Mouse (Mus musculus): ENCODE results near the gene Pdzd3. TPM values are rescaled to one million over a fixed set of nuclear protein-coding genes. Genes with fewer than 3 reads are reported as not detected.
"Not testable (repeated sequence)": the region's sequence is repeated elsewhere in the genome, so short reads cannot be mapped to it uniquely, and the experiment has no call there.

The Pdzd3 gene
- total RNA-seq (2021) = under 1 TPM; 0.40 to 0.72 TPM

DNA sequence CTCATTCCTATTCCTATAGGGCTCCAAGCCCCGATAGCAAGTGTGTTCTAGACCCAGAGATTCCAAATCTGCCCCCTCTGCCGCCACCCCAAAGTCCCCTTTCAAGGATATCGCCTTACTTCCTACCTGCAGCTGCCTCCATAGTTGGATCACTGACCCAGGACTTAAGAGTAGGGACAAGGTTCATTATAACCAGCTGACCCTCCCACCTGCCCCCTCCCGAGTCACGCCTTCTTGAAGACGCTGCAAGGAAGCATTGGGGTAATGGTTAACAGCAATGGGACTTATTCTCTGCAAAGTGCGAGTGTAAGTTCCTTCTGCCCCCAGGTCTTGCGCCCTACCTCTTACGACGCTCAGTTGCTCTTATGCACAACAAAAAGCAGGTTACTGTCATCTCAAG lies at the start of gene Pdzd3:
TSS of gene Pdzd3 (minus strand) at position 158 of the 400 bp plus-strand sequence.
- DNase-seq = no peak
- intact Hi-C loops (cut with DNase I) = no loop called here

DNA sequence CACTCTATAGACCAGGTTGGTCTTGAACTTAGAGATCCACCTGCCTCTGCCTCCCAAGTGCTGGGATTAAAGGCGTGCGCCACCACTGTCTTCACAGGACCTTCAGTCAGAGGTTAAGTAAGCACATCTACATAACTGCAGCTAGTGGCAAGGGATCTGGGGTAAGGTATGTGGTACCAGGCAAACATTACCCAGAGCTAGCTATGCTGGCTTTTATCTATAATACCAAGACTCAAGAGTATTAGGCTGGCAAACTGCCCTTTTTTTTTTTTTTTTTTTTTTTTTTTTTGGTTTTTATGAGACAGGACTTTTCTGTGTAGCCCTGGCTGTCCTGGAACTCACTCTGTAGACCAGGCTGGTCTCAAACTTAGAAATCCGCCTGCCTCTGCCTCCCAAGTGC lies 48.7 kb upstream of the Pdzd3 start:
- intact Hi-C loops (cut with DNase I) = not testable (repeated sequence)

GRCm38 (mm10) chr9:44292490-44292889 lies 41.2 kb upstream of the Pdzd3 start:
- DNase-seq = peak; percentile 39
- intact Hi-C loops (cut with DNase I) = no loop called here

More for the DNA sequence above, 48.7 kb upstream of the Pdzd3 start:
- not testable (repeated sequence) for DNase-seq

DNA sequence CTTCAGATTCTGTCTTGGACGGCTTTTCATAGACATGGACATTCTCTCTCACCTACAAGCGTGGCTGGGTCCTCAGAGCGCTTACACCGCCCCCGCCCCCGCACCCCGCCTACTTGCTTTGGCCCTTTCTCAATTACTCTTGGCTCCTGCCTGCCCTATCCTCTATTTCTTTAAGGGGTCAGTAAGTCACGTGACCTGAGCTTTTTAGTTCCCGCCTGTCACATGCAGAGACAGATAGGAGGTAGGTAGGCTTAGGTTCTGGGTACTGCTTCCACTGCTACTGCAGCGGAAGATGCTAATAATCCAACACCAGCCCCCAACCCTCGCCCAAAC lies 37.7 kb upstream of the Pdzd3 start:
- intact Hi-C loops (cut with DNase I) = no loop called here
- DNase-seq = no peak

- DNase-seq = peak; percentile 47
- intact Hi-C loops (cut with DNase I) = no loop called here
Measured at GRCm38 (mm10) chr9:44288076-44288958, 37.0 kb upstream of the Pdzd3 start, which contains the start of gene Abcg4. Abcg4 (minus strand) TSS chr9:44288615.

DNA sequence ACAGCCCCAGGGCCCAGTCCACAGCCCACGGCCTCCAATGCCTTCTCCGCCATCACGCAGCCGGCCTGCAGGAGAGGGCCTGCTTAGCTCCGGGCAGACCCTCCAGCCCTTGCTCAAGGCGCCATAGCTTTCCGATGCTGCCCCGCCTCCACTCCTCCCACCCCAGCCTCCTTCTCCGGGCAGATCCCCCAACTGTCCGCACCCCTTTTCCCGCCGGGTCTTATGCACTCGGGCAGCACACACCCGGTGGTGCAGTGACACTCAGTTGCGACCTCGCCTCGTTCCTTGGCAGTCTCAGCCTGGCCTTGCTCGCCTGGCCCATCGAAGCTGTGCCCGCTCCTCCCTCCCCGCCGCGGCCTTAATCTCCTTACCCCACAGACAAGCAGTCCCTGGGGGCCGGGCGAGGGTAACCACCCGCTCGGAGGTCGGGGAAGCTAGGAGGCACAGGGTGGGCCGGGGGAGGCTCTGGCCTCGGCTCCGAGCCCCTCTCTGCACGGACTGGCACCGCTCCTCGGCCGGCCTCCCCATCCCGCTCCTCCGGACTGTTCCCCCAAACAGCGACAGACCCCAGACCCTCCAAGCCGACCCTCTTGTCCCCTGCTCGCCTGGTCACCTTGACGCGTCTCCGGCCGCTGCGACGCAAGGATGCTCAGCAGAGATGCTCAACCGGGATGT lies 36.3 kb upstream of the Pdzd3 start:
- DNase-seq = peak; percentile 57
- intact Hi-C loops (cut with DNase I) = no loop called here

DNA sequence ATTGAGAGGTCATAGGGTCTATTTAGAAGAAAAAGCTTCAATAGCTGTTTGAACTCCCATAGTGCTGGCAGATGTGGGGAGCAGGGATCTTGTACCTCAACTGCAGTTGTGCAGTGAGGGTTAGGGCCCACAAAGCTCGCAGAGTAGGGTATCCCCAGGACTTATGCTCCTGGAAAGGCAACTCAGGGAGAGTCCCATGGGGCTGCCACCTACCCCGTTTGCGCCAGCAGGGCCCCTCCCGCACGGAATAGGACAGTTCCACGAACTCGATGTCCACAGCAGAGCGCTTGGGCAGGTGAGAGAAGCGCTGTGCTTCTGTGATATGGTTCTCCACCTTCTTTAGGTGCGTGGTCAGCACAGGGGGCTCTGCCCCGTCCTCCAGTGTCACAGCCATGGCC lies 35.7 kb upstream of the Pdzd3 start:
- intact Hi-C loops (cut with DNase I) = no loop called here
- DNase-seq = no peak

DNA sequence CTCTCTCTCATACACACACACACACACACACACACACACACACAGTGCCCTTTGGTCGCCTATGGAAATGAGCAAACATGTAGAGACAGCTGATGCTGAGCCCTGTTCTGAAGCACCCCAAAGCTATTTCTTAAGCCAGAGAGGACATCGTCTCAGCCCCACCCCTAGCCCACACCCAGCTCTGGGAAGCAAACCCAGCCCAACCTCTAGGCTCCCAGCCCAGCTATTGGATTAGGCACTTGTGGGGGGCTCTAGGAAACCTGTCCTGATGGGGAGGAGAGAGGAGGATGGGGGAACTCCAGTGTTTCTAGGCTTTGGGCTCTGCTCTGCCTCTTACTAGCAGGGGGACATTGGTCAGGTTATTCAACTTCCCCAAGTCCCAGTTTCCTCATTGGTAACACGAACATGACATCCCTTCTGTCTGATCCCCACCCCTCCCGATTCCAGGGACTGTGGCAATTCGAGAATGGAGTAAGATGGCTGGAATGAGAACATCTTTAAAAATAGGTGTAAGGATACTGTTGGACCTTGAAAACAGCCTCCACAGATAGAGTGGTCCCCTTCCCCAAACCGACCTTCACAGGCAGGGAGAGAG lies 35.1 kb upstream of the Pdzd3 start:
- no peak for DNase-seq
- intact Hi-C loops (cut with DNase I) = no loop called here

GRCm38 (mm10) chr9:44283183-44283582 lies 31.9 kb upstream of the Pdzd3 start:
- intact Hi-C loops (cut with DNase I) = no loop called here
- no peak for DNase-seq

- intact Hi-C loops (cut with DNase I) = no loop called here
- DNase-seq = no peak
Measured at GRCm38 (mm10) chr9:44269973-44270372, 18.7 kb upstream of the Pdzd3 start.

DNA sequence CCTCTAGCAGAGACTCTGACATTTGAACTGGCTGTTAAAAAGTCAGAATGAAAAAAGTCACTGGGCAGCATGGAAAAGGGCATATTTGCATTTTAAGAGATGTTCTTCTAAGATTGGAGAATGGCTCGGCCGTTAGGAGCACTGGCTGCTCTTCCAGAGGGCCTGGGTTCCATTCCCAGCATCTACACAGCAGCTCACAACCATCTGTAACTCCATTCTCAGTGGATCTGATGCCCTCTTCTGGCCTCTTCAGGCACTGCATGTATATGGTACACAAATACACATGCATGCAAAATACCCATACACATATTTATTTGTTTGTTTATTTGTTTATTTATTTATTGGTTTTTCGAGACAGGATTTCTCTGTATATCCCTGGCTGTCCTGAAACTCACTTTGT lies 17.8 kb upstream of the Pdzd3 start:
- intact Hi-C loops (cut with DNase I) = no loop called here
- no peak for DNase-seq

DNA sequence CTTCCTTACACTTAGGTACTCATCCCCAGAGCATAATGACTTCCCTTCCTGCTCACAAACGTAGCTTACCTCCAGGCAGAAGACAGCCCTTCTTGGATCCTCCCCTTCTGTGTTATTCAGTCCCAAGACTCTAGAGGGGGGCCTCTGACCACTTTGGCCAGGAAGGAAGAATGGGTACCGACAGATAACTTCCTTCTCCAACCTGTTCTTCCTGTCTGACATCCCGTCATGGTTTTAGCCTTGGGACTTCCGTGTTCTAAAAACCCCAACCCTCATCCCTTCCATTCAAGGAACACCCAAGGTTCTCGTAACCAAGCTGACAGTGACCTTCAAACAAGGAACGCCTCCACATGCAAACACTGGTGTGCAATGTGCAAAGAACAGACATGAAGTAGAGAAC lies 17.2 kb upstream of the Pdzd3 start, which contains the start of gene Nlrx1:
TSS of gene Nlrx1 (minus strand) at position 168 of the 400 bp plus-strand sequence.
- DNase-seq = no peak
- intact Hi-C loops (cut with DNase I) = no loop called here

GRCm38 (mm10) chr9:44268027-44268360 lies 16.7 kb upstream of the Pdzd3 start:
- peak; percentile 90 for DNase-seq
- intact Hi-C loops (cut with DNase I) = no loop called here

GRCm38 (mm10) chr9:44267319-44268026 lies 16.2 kb upstream of the Pdzd3 start:
- intact Hi-C loops (cut with DNase I) = no loop called here

DNA sequence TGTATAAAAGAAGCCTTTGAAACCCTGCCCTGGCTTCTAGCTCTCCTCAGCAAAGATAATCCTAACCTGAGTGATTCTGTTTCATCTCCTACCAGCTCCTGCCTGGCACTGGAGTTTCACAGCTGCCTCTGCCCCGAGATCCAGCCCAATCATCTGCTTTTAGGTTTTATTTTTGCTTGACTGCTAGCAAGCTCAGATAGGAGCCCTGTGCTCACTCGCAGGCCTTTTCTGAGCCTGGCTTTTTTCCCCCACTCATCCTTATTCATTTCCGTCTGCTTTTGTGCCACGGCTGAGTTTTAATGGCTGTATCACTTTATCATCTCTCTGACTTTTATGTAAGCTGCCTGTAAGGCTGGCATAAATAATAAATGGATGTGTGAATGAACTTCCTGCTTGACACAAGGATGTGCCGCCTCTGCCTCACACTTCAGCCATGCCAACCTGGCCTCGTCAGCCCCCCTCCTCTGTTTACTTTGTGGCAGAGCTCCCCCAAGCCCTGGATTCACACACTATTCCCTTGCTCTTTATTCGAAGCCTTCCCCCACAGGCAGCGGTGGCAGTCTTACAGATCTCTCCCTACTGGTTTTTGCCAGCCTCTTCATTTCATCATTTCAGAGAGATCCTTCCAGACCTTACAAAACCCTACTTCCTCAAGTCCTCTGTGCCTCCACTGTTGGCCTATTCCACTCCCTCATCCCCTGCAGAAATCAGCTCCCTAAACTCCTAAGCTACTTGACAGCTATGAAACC lies 15.4 kb upstream of the Pdzd3 start:
- intact Hi-C loops (cut with DNase I) = no loop called here
- DNase-seq = no peak

More at GRCm38 (mm10) chr9:44267319-44268026, 16.2 kb upstream of the Pdzd3 start:
- DNase-seq = no peak

DNA sequence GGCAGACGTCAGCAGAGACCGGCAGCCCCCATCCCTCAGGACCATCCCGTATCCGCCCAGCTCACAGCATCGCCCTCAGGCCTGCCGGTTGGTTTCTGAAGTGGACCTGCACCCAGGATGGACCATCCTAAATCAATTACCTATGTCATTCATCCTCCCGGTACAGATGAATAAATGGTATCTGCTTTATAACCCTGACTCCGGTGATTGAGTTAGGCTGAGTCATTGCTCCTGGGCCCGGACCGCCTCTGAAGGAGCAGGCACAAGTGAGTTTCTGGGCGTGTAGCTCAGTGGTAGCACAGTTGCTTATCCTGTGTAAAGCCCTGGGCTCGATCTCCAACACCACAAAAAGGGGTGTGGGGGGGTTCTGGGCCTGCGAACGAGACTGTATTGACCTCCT lies 10.1 kb upstream of the Pdzd3 start:
- intact Hi-C loops (cut with DNase I) = no loop called here
- no peak for DNase-seq

DNA sequence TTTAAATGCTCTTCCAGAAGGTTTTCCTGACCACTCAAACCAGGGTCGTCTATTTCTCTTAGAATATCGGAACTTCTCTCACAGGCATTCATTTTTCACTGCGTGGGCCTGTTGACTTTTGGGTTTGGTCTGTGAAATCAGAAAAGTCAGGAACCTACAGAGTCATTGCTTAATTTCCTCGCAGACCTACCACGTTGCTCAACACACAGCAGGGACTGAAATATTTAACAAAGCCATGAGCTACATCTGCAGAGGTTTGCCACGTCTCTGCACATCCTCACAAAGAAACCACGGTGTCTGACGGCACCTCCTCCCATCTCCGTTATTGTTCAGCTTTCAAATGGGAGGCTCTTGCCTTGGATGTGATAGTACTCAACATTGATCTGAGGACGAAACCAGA lies 7.7 kb upstream of the Pdzd3 start:
- intact Hi-C loops (cut with DNase I) = no loop called here
- DNase-seq = no peak

- intact Hi-C loops (cut with DNase I) = no loop called here
- DNase-seq = no peak
Measured at GRCm38 (mm10) chr9:44256213-44256612, 4.9 kb upstream of the Pdzd3 start.

DNA sequence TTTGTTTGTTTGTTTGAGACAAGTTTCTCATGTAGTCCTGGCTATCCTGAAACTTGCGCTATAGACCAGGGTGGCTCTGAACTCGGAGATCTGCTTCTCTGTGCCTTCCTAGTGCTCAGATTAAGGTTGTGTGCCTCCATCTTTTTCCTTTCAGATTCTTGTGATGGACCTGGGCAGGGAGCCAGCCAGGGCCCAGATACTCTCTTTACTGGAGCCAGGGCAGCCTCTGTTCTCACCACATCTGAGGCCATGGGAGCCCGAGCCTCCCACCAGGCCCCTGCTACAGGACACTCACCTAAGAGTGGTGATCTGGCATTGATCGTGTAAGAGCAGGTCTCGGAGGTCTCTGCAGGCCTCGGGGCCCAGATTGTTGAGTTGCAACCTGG lies 3.9 kb upstream of the Pdzd3 start:
- intact Hi-C loops (cut with DNase I) = no loop called here
- DNase-seq = peak; percentile 37

DNA sequence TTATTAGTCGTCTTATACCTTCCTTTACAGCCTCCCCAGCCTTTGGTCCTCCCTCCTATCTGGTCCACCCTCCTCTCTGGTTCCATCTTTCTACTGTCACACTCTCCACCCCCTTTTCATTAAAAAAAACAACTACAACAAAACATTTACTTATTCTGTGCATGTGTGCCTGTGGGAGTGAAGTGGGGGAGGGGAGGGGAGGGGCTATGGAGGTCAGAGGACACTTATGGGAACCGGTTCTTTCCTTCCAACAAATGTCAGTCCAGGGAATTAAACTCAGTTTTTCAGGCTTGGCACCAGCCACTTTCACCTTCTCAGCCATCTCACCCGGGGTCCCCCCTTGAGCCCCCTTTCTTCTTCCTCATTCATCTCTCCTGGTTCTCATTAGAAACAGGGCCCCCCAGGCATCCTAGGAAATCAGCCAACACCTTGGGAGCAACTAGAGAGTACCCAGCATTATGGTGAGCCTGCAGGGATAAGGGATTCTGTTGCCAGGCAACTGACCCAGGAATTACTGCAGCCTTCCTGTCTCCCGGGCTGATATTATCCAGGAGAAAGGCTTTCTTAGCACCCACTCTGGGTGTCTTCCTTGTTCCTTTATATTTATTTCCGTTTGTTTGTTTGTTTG lies 3.4 kb upstream of the Pdzd3 start:
- DNase-seq = peak; percentile 21
- intact Hi-C loops (cut with DNase I) = no loop called here
